Mouse (Mus musculus): Measurements from ENCODE around the gene Armh1. TPM values are rescaled to one million over a fixed set of nuclear protein-coding genes. Genes with fewer than 3 reads are reported as not detected.

Gene Armh1
- polyA plus RNA-seq, 1 experiment from 2014 or later = 1.5 TPM

- Histone ChIP-seq H3K9ac (no peak overlapping the region), H3K36me3 (peaks cover 30% of the 10 kb centered on the region), H3K4me1 (replicated peaks) (peaks cover 91% of the 10 kb centered on the region), H3K4me3 (no peak overlapping the region), H3K9me3 (no peaks in the 10 kb centered on the region), H3K27me3 (no peaks in the 10 kb centered on the region), H3K27ac (replicated peaks) (0 out of 2 replicates have a peak overlapping the region, but pooled peaks have one; percentile 14), H3K4me2 (no peak overlapping the region)
- WGBS = 73% methylated on average over 8 of the region's 8 CpGs
- no peak for ATAC-seq (ENCODE audit: low FRiP score, low read depth)
Observed at GRCm38 (mm10) chr4:117280397-117280930, 28.5 kb upstream of the Armh1 start.

DNA sequence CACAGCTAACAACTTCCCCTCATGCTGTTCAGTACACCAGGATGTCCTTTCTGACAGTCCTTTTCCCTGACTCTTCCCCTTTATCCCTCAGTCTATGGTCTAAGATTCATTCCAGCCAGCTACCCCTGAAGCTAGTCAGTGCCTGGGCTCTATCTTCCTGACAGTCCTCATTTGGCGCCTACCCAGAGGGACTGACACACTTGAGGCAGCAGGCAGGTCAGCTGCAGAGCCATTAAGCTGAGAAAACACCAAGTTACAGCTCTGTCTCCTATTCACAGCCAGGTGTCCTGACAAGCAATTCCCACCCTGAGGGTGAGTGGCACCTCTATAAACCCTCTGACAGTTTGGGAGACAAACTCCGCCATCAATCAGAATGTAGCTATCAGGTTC lies 27.3 kb upstream of the Armh1 start:
- H3K9ac ChIP-seq = no peak overlapping the region
- no peak overlapping the region for H3K4me2 ChIP-seq
- peaks cover 34% of the 10 kb centered on the region for H3K36me3 ChIP-seq
- ATAC-seq (ENCODE audit: low FRiP score, low read depth) = no peak
- no peak overlapping the region for H3K4me3 ChIP-seq
- no peaks in the 10 kb centered on the region for H3K27me3 ChIP-seq
- peaks cover 79% of the 10 kb centered on the region for H3K4me1 ChIP-seq (replicated peaks)
- no peaks in the 10 kb centered on the region for H3K9me3 ChIP-seq
- WGBS = 86% methylated on average over 2 of the region's 2 CpGs
- no peak overlapping the region for H3K27ac ChIP-seq (replicated peaks)

- no peaks in the 10 kb centered on the region for H3K27me3 ChIP-seq
- H3K4me1 ChIP-seq (replicated peaks) = peaks cover 72% of the 10 kb centered on the region
- no peak for ATAC-seq (ENCODE audit: low FRiP score, low read depth)
- H3K4me3 ChIP-seq = no peak overlapping the region
- WGBS = 59% methylated on average over 10 of the region's 10 CpGs
- H3K27ac ChIP-seq (replicated peaks) = no peak overlapping the region
- no peak overlapping the region for H3K9ac ChIP-seq
- H3K36me3 ChIP-seq = peaks cover 35% of the 10 kb centered on the region
- no peaks in the 10 kb centered on the region for H3K9me3 ChIP-seq
- H3K4me2 ChIP-seq = no peak overlapping the region
Observed at GRCm38 (mm10) chr4:117278381-117279252, 26.7 kb upstream of the Armh1 start.

- H3K4me2 ChIP-seq = no peak overlapping the region
- H3K4me1 ChIP-seq (replicated peaks) = peaks cover 64% of the 10 kb centered on the region
- ATAC-seq (ENCODE audit: low FRiP score, low read depth) = no peak
- H3K9ac ChIP-seq = no peak overlapping the region
- H3K27ac ChIP-seq (replicated peaks) = no peak overlapping the region
- H3K9me3 ChIP-seq = no peaks in the 10 kb centered on the region
- peaks cover 39% of the 10 kb centered on the region for H3K36me3 ChIP-seq
- H3K4me3 ChIP-seq = no peak overlapping the region
- H3K27me3 ChIP-seq = no peaks in the 10 kb centered on the region
- 93% methylated on average over 7 of the region's 7 CpGs for WGBS
Observed at GRCm38 (mm10) chr4:117277687-117278086, 25.8 kb upstream of the Armh1 start.

- Histone ChIP-seq H3K27me3 (no peaks in the 10 kb centered on the region), H3K9me3 (no peaks in the 10 kb centered on the region), H3K4me2 (no peak overlapping the region), H3K4me3 (no peak overlapping the region), H3K27ac (replicated peaks) (peak overlapping the region; percentile 39; the same call in 1 of the 2 replicates), H3K36me3 (peaks cover 43% of the 10 kb centered on the region), H3K4me1 (replicated peaks) (peaks cover 58% of the 10 kb centered on the region), H3K9ac (no peak overlapping the region)
- 68% methylated on average over 13 of the region's 13 CpGs for WGBS
- ATAC-seq (ENCODE audit: low FRiP score, low read depth) = no peak
Observed at GRCm38 (mm10) chr4:117277021-117277420, 25.1 kb upstream of the Armh1 start.

DNA sequence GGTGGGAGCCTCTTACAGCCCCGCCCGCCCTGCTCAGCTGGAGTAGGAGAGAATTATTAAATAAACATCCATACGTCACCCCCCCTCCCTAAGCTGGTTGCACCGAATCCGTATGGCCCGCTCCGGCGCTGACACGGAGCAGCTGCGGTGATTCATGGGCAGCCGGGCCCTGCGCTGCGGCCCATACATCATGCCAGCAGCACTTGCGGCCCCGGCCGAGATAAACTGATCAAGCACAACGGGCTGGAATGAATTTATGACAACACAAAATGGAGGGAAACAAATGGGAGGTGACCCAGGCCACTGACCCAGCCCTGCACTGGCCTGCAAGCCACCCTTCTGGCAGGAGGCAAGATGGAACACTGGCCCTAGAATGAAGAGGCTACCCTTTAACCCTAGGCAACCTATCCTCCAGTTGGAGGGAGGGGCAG lies 24.4 kb upstream of the Armh1 start:
- Histone ChIP-seq H3K36me3 (peaks cover 46% of the 10 kb centered on the region), H3K4me3 (no peak overlapping the region), H3K9ac (no peak overlapping the region), H3K9me3 (no peaks in the 10 kb centered on the region), H3K4me1 (replicated peaks) (peaks cover 51% of the 10 kb centered on the region), H3K4me2 (no peak overlapping the region), H3K27ac (replicated peaks) (peak overlapping the region; percentile 39; the same call in 1 of the 2 replicates), H3K27me3 (no peaks in the 10 kb centered on the region)
- WGBS = 68% methylated on average over 17 of the region's 17 CpGs
- ATAC-seq (ENCODE audit: low FRiP score, low read depth) = peak; percentile 65

DNA sequence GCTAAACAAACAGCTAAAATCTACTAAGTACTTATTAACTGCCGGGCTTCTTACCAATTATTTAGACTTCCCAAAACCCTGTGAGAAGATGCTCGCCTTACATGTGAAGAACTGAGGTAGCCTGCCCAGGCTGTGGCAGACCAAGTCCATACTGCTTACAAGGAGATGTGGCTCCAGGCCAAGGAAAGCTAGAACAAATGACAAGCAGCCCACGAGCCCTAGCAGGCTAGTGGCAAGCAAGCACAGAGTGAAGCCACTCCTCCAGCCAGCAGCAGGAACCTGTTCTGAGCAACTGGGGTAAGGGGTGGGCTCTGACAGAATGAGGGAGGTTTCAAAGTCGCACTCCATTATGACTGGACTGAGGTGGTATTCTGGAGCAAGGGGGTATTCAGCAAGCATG lies 22.8 kb upstream of the Armh1 start:
- Histone ChIP-seq H3K27me3 (no peaks in the 10 kb centered on the region), H3K4me1 (replicated peaks) (peaks cover 38% of the 10 kb centered on the region), H3K27ac (replicated peaks) (no peak overlapping the region), H3K4me3 (no peak overlapping the region), H3K9ac (no peak overlapping the region), H3K4me2 (no peak overlapping the region), H3K36me3 (peaks cover 46% of the 10 kb centered on the region), H3K9me3 (no peaks in the 10 kb centered on the region)
- ATAC-seq (ENCODE audit: low FRiP score, low read depth) = no peak
- WGBS = 92% methylated on average over 4 of the region's 4 CpGs

DNA sequence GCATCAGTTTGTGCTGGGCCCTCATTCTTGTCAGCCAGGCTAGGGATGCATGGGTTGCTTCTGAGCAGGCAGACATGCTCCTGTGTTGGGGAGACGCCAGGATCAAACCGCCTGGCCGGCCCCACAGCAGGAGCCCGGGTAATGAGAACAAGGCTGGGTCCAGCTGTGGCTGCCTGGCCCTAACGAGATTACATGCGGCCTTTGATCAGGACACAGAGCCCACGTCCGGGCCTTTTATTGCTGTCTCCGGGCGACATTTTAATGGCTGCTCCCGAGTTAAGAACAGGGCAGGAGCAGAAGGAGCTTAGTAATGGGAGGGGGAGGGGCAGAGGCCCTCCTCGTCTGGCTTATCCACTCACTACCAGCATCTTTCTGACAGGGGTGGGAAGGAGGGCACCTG lies 20.5 kb upstream of the Armh1 start:
- H3K9ac ChIP-seq = no peak overlapping the region
- no peak overlapping the region for H3K4me3 ChIP-seq
- H3K9me3 ChIP-seq = no peaks in the 10 kb centered on the region
- peaks cover 18% of the 10 kb centered on the region for H3K4me1 ChIP-seq (replicated peaks)
- H3K27me3 ChIP-seq = 0 out of 2 replicates have a peak, but pooled peaks cover 4% of the 10 kb centered on the region
- H3K4me2 ChIP-seq = no peak overlapping the region
- WGBS = 11% methylated on average over 12 of the region's 12 CpGs
- H3K36me3 ChIP-seq = peaks cover 38% of the 10 kb centered on the region
- 0 out of 2 replicates have a peak overlapping the region, but pooled peaks have one; percentile 5 for H3K27ac ChIP-seq (replicated peaks)
- ATAC-seq (ENCODE audit: low FRiP score, low read depth) = no peak

DNA sequence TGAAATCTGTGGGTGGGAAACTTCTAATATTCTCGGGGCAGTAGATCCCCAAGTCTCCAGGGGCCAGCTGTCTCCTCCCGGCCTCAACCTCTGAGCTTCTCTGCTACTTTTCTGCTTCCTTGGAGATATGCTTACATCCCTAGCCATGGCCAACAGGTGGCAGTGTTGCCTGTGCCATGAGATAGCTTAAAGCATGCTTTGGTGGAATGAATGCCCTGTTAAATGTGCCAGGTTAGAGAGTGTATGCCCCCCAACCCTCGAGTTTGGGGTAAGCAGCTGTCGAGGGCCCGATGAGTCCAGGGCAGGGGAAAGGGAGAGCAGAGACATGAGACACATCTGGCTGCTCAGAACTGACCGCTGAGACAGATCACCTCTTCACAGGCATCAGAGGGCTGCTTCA lies 18.4 kb upstream of the Armh1 start:
- 10% methylated on average over 6 of the region's 6 CpGs for WGBS
- Histone ChIP-seq H3K9ac (no peak overlapping the region), H3K9me3 (no peaks in the 10 kb centered on the region), H3K27ac (replicated peaks) (no peak overlapping the region), H3K36me3 (peaks cover 22% of the 10 kb centered on the region), H3K4me3 (no peak overlapping the region), H3K4me1 (replicated peaks) (no peaks in the 10 kb centered on the region), H3K4me2 (no peak overlapping the region), H3K27me3 (0 out of 2 replicates have a peak, but pooled peaks cover 6% of the 10 kb centered on the region)
- ATAC-seq (ENCODE audit: low FRiP score, low read depth) = peak; percentile 31; the same call in 1 of the 2 replicates

- Histone ChIP-seq H3K4me3 (no peak overlapping the region), H3K9ac (no peak overlapping the region), H3K9me3 (no peaks in the 10 kb centered on the region), H3K4me1 (replicated peaks) (no peaks in the 10 kb centered on the region), H3K27me3 (0 out of 2 replicates have a peak, but pooled peaks cover 6% of the 10 kb centered on the region), H3K27ac (replicated peaks) (no peak overlapping the region), H3K36me3 (peaks cover 10% of the 10 kb centered on the region; the same call in 1 of the 2 replicates), H3K4me2 (no peak overlapping the region)
- 92% methylated on average over 25 of the region's 25 CpGs for WGBS
- ATAC-seq (ENCODE audit: low FRiP score, low read depth) = no peak
Observed at GRCm38 (mm10) chr4:117267831-117268437, 16.0 kb upstream of the Armh1 start.

GRCm38 (mm10) chr4:117267284-117267683 lies 15.4 kb upstream of the Armh1 start:
- Histone ChIP-seq H3K4me1 (replicated peaks) (no peaks in the 10 kb centered on the region), H3K9me3 (no peaks in the 10 kb centered on the region), H3K27ac (replicated peaks) (no peak overlapping the region), H3K9ac (no peak overlapping the region), H3K4me2 (no peak overlapping the region), H3K27me3 (0 out of 2 replicates have a peak, but pooled peaks cover 6% of the 10 kb centered on the region), H3K36me3 (0 out of 2 replicates have a peak, but pooled peaks cover 6% of the 10 kb centered on the region), H3K4me3 (no peak overlapping the region)
- 7% methylated on average over 2 of the region's 2 CpGs for WGBS
- no peak for ATAC-seq (ENCODE audit: low FRiP score, low read depth)

DNA sequence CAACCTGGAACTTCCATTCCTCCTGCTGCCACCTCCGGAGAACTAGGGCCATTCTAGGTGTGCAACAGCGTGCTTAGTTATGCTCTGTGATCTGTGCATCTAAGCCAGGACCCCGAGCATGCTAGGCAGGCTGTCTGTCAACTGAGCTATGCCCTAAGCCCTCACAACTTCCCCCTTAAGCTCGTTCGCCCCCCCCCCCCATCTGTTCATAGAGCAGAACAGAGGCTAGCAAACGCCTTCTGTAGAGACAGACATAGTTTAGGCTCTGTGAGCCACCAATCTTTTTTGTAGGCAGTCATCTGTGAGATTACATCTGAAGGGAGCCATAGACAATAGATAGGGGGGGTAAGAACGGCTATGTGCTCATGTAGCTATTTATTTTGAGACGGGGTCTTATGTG lies 11.1 kb upstream of the Armh1 start:
- no peak overlapping the region for H3K4me3 ChIP-seq
- H3K4me2 ChIP-seq = no peak overlapping the region
- no peak overlapping the region for H3K27ac ChIP-seq (replicated peaks)
- 55% methylated on average over 8 of the region's 8 CpGs for WGBS
- no peak overlapping the region for H3K9ac ChIP-seq
- no peaks in the 10 kb centered on the region for H3K36me3 ChIP-seq
- no peaks in the 10 kb centered on the region for H3K9me3 ChIP-seq
- H3K4me1 ChIP-seq (replicated peaks) = no peaks in the 10 kb centered on the region; the same call in 1 of the 2 replicates
- peak; percentile 45; the same call in 1 of the 2 replicates for ATAC-seq (ENCODE audit: low FRiP score, low read depth)
- H3K27me3 ChIP-seq = 0 out of 2 replicates have a peak, but pooled peaks cover 3% of the 10 kb centered on the region
